Mouse (Mus musculus) monocyte, adult 2 months (primary cell): Measurements from ENCODE around the gene Lmf1.

Experiments used
- DNase-seq, 2 experiments: peaks; one replicate each; pipeline ENCODE4 v3.0.0; 2022; ENCODE audit warnings: low spot score in 2 of 2, low read depth in 1 of 2

Gene Lmf1

GRCm38 (mm10) chr17:25578920-25579319 is at the start of gene Lmf1:
Lmf1 (plus strand) TSS chr17:25579085.
- DNase-seq, result peak; percentile 84 to 92

GRCm38 (mm10) chr17:25530357-25531022 is 48.4 kb upstream of the Lmf1 start:
- no peak for DNase-seq

- DNase-seq, result no peak
Measured at GRCm38 (mm10) chr17:25538945-25539875, 39.7 kb upstream of the Lmf1 start.

DNA sequence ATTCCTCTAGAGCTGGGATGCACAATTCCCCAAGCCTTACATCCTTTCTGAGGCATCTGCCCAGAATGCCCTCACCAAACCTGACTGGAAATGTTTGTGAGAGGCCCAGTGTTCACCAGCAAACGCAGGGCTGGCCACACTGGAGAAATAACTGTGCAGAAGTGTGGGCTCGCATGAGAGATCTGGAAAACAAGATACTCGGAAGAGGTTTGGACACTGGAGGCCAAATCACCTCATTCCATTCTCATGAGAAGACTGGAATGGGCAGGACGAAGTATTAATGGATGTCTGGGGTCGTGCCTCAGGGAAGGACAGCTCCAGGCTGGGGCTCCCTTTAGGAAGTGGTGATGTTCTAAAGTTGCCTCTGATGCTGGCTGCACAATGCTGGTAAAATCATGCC is 38.2 kb upstream of the Lmf1 start:
- DNase-seq, result no peak

DNA sequence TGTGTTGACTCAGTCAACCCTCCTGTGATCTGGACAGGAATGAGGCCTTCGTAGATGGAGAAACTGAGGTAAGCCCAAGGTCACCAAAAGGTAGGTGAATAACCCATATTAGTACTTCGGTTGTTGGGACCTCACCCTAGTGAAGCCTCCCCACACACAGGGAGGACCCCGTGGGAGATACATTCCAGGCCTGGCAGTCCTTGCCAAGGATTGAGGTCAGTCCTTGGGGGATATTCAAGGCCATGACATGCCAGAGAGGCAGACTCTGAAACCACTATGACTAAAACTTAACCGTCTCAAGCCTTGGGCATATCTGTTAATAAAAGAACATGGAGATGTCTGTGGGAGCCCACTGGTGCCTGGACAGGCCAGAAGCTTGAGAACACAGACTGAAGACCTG is 37.1 kb upstream of the Lmf1 start:
- no peak for DNase-seq

DNA sequence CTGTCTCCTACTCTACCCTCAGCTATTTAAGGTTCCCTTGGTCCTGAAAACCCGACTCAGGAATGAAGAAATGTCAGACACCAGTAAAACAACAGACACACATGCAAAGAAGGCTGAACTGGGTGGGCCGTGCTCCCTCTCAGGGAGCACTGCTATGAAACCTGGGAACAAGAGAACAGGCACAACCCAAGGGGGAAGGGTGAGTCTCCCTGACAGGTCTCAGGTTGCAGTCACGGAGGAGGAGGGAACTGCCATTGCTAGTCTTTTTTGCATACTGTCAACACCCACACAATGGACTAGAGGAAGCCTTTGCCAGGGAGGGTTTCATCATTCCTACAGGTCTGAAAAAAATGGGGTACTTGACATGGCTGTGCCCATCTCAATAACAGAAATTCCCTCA is 31.9 kb upstream of the Lmf1 start:
- no peak for DNase-seq

DNA sequence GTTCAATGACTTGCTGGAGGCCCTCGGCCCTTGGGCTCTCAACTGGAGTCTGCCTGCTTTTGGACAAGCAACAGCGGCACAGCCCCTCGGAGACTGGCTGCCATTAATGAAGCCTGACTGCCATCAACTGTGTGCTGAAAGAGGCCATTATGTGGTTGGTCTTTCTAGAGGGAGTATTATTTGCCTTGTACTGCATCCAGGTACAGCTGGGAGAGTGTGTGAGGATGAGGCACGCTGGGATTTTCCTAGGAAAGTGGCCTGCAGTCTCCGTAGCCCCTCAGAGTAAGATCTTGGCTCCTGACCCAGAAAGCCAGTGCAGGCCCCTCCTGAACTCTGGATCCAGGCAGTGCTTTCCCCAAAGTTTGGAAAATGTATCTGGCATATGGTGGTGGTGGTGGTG is 28.9 kb upstream of the Lmf1 start:
- DNase-seq, result no peak

DNA sequence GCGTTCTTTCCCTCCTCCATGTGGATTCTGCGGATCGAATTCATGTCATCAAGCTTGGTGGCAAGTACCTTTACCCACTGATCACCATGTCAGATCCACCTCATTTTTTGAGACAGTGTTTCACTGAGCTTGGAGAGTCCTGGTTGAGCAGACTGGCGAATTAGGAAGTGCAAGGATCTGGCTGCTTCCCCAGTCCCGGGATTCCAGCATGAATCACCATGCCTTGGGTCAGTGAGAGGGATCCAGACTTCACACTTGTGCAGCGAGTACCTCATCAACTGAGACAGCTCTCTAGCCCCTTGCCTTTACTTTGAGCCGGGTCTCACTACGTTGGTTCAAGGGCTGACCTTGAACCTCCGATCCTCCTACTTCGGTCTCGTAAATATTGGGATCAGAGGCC is 27.6 kb upstream of the Lmf1 start:
- DNase-seq, result no peak

- DNase-seq, result no peak
Measured at GRCm38 (mm10) chr17:25555159-25555558, 23.7 kb upstream of the Lmf1 start.

DNA sequence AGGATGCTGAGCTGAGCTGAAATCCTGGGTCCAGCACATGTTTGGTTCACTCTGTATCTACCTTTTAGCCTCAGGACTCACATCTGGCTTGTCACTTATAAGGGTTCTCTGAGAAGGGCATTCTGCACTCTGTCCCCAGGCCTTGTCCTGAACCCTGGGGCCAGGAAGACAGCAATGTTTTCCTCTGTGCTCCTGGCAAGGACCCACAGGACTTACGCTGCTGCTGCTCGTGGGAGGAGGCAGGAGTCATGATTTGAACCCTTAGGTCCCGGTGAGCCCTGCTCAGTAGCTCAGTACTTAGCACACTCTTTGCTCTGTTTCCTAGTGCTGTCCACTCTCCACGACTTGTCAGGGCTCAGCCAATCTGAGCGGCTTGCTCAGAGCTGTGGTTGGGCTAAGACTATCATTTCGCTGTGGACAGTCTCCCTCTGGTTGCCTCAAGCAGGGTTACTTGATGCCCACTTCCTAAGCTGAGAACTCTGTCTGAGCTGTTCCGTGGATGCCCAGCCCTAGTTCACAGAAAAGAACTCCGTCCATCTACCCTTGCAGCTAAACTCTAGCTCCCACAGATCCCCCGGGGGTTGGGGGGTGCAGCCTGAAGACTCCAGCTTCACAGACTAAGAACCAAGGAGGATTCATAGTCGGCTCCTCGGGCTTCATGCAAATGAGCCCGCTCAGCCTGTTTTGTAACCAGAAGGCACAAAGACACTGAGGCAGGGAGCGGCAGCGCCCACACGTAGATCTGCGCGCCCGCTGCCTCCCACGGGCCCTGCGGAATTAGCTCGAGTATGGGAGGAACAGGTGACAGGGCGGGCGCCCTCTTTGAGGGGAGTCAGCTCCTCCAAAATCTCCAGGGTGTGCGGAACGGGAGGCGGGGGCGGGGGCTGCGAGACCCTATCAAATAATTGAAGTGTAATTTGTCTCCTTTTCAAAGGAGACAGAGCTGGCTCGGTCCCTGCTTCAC is 22.9 kb upstream of the Lmf1 start:
- DNase-seq, result no peak

DNA sequence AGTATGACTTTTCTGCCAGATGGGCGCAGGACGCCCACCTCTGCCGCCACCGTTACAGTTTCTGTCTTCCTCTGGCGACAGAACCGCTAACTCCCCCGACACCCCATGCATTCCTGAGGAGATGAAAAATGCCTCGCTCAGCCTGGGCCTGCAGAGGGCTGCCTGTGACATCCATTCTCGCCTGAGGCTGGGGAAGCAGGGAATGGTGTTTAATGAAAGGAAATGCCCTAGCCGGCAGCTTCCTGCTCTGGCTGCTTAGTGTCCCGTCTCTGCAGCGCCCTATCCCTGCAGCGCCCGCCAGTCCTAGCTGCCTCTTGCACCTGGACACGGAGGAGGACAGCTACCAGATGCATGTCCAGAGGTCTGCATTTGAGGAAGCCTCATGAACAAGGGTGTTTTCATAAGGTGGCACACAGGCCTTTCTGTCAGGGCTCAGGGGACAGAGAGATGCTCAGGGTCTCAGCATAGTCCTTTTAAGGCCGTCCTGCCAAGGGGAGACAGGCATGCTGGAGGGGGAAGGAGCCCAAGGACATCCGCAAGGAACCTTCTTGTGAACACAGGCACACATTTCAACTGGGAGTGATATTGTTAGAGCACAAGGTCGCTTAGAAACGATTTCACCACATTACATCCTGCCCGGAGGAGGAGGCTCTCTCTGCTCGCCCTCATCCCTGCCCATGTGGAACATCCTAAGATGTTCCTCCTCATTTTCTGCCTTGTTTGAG is 22.1 kb upstream of the Lmf1 start:
- DNase-seq, result no peak

- DNase-seq, result no peak
Measured at GRCm38 (mm10) chr17:25559634-25560033, 19.3 kb upstream of the Lmf1 start.

DNA sequence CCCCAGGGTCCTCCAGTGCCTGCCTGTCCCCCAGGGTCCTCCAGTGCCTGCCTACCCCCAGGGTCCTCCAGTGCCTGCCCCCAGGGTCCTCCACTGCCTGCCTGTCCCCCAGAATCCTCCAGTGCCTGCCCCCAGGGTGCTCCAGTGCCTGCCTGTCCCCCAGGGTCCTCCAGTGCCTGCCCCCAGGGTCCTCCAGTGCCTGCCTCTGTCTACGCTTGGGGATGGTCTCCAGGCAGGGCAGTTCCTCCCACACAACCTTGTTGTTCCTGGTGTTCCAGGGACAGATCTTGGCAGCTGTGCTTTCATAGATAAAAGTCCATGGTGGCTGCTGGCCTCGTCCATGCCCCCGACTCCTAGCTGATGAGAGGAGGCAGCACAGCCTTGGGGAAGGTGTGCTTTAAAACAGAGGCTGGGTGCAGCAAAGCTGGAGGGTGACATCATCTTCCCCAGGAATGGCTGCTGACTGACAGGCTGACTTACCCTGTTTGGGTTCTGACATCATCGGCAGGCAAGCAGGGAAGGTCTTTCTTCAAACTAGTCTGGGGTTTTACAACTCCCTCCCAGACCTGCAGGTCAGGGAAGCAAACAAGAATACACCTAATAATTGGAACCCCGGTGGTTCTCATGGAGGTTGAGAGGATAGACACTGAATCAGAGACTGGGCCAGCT is 18.2 kb upstream of the Lmf1 start:
- no peak for DNase-seq

DNA sequence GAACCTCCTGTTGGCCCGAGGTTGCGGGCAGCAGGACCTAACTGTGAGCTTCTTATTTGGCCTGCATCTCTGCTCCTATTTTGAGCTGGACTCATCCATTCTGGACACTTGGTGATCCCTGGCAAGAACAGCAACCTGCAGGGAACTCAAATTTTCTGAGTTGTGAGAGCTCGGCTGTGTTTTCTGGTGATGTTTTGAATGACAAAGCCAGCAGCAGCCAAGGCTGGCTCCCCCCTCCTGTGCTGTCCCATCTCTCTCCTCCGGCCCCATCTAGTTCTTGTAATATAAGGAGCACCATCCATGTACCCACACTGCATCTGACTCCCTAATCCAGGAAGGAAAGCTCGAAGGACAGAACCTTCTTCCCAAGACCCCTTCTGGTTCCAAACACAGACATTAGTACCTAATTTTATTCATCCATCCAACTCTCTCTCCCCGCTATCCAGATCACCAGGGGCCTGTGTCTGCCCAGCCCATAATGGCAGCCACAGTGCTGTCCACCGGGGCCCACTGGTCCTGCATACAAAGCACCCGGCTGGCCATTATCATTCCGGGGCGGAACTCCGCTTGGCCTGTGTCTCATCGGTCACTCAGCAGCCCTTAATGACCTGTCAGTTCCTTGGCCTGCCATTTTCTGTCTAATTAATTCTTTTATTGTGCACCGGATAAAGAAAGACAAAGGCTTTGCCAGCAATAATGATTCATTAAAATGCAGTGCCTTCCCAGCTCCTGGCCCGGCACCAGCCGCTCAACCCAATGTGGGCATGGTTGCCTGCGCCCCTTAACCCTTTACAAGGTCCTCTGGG is 17.5 kb upstream of the Lmf1 start:
- DNase-seq, result no peak

DNA sequence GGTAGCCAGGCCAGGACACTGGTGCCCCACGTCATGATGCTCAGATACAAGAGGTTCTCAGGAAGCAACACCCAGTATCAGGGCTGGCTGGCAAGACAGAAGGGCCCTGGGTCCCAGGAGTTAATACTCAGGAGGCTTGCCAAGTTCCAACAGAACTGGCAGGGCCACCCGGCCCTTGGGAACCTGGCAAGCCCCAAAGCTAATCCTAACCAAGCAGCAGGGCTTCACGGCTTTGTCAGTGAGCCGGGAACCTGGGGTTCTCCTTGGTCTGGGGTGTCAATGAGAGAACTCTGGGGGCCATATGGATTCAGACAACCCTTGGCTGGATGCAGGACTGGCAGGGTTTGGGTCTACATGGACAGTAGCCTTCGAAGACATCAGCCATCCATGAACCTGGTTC is 14.4 kb upstream of the Lmf1 start:
- DNase-seq, result no peak

GRCm38 (mm10) chr17:25565244-25565643 is 13.6 kb upstream of the Lmf1 start:
- DNase-seq, result no peak

DNA sequence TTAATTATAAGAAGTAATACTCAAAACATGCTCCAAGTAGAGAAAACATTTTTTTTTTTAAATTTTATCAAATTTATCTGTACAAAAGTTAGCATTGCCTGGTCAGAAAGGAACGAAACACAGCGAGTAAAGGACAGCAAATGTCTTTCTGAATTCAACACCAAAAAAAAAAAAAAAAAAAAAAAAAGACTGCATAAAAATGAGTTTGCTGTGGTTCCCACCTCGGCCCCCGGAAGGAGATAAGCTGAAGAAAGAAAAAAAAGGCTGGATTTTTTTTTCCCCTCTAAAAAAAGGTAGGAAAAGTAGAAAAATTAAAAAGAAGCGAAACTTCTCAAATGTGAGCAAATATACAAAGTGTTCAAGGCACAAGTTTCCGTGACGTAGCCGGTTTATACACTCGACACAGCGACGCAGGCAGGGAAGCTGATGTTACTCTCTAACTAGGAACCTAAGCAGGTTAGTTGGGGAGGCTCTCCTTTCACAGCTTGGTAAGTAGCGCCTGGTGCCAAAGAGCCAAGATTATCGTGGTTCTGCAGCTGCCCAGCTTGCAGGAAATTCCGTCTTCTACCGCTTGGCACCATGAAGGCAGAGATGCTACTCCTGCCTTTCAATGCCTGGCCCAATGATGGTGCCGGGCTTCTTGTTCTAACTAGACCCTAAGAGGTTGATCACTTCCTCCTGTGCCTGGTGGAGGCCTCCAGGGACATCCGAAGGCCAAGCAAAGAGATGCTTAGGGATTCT is 12.9 kb upstream of the Lmf1 start:
- DNase-seq, result no peak

DNA sequence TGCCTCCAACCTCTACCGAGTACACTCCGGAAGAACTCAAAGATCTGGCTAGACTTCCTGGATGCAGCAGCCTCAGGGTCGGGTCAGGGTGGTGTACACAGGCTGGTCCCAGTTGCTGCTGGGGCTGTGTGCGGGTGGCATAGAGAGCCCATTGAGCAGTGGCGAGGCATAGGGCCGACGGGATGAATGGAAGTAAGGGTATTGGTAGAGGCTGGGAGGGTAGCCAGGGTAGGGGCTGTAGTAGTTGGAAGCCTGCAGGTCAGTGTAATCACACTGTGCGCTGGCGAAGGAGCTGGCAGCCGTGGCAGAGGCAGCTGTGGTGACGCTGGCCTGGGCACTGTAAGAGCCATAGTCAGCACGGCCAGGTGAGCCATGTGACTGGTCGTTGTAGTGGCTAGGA is 11.6 kb upstream of the Lmf1 start:
- DNase-seq, result no peak

DNA sequence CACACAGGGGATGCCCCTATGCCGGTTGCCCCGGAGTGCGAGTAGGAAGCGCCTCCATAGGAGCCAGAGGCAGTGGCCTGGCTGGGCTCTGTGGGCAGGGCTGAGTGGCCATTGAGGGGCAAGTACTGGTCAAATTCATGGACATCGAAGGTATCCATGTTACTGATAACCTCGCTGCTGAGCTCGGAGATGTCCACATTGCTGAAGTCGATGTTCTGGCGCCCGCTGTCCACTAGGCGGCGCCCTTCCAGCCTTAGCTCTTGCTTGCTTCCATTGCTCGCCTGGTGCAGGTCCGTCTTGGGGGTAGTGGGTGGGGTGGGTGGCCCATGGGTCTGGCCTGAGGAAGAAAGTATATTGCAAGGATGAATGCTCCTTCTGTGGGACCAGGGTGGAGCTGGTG is 11.1 kb upstream of the Lmf1 start:
- DNase-seq, result peak in 1 of 2 experiments; percentile 46
